Mouse (Mus musculus) intestine, postnatal 0 days (tissue): ENCODE measurements around the gene BC048403. TPM values are rescaled to one million over a fixed set of nuclear protein-coding genes. Genes with fewer than 3 reads are reported as not detected.
"Not testable (repeated sequence)": the region's sequence is repeated elsewhere in the genome, so short reads cannot be mapped to it uniquely, and the experiment has no call there.

ENCODE experiments used
- ATAC-seq: fragments of 200-750 bp; cut with Nextera tagmentation; 2 replicates; pipeline ENCODE4 v1.8.0; 2017; ENCODE audit warnings: mild to moderate bottlenecking, moderate TSS enrichment, moderate library complexity
- H3K27ac ChIP-seq: fragments of 300-500 bp; sonication (generic); 2 replicates; pipeline ENCODE4 v1.5.1; 2014; ENCODE audit warnings: mild to moderate bottlenecking, low read depth, low read length, moderate library complexity
- H3K27me3 ChIP-seq: fragments of 300-500 bp; sonication (generic); replicated peaks from 2 replicates; pipeline ENCODE4 v1.6.1; 2014; ENCODE audit warnings: low read length, mixed read lengths; ENCODE audit not compliant: control insufficient read depth, insufficient read depth
- H3K36me3 ChIP-seq: fragments of 300-500 bp; sonication (generic); 2 replicates; pipeline ENCODE4 v1.6.1; 2014; ENCODE audit warnings: mild to moderate bottlenecking, moderate library complexity; ENCODE audit not compliant: control insufficient read depth, insufficient read depth
- H3K4me1 ChIP-seq: fragments of 300-500 bp; sonication (generic); replicated peaks from 2 replicates; pipeline ENCODE4 v1.6.1; 2014; ENCODE audit warnings: antibody characterized with exemption, low read length, mixed read lengths; ENCODE audit not compliant: control insufficient read depth, insufficient read depth
- H3K4me2 ChIP-seq: fragments of 300-500 bp; sonication (generic); replicated peaks from 2 replicates; pipeline ENCODE4 v1.6.1; 2014; ENCODE audit warnings: low read depth, mild to moderate bottlenecking, moderate library complexity
- H3K4me3 ChIP-seq: fragments of 300-500 bp; sonication (generic); 2 replicates; pipeline ENCODE4 v1.5.1; 2014; ENCODE audit warnings: low read depth, low read length
- H3K9ac ChIP-seq: fragments of 300-500 bp; sonication (generic); 2 replicates; pipeline ENCODE4 v1.6.1; 2014; ENCODE audit warnings: mild to moderate bottlenecking, low read depth, low read length
- H3K9me3 ChIP-seq: fragments of 300-500 bp; sonication (generic); 2 replicates; pipeline ENCODE4 v1.6.1; 2016; ENCODE audit warnings: mixed run types; ENCODE audit not compliant: control insufficient read depth
- CTCF ChIP-seq: sonication (generic); IDR thresholded peaks from 2 replicates; pipeline ENCODE4 v1.5.1; 2016; ENCODE audit warnings: low read depth, mild to moderate bottlenecking, control low read depth, antibody characterized with exemption, moderate library complexity
- WGBS: fragments of 180-500 bp; shearing (Covaris S2); extraction: QIAGEN DNeasy Blood & Tissue Kit; methylation state at CpG from one replicate; pipeline ENCODE4 v1.1.7; 2014; 5-methylcytosine and 5-hydroxymethylcytosine counted together
- polyA plus RNA-seq: library from polyadenylated mRNA; unstranded; fragments of >200 nt; fragmentation: Nextera tagmentation; extraction: Ambion mirVana; gene quantifications from 2 replicates; pipeline ENCODE4 v1.2.1, GENCODE M21; 2015

BC048403 gene
- polyA plus RNA-seq, 1 experiment from 2014 or later = 2.4 TPM

DNA sequence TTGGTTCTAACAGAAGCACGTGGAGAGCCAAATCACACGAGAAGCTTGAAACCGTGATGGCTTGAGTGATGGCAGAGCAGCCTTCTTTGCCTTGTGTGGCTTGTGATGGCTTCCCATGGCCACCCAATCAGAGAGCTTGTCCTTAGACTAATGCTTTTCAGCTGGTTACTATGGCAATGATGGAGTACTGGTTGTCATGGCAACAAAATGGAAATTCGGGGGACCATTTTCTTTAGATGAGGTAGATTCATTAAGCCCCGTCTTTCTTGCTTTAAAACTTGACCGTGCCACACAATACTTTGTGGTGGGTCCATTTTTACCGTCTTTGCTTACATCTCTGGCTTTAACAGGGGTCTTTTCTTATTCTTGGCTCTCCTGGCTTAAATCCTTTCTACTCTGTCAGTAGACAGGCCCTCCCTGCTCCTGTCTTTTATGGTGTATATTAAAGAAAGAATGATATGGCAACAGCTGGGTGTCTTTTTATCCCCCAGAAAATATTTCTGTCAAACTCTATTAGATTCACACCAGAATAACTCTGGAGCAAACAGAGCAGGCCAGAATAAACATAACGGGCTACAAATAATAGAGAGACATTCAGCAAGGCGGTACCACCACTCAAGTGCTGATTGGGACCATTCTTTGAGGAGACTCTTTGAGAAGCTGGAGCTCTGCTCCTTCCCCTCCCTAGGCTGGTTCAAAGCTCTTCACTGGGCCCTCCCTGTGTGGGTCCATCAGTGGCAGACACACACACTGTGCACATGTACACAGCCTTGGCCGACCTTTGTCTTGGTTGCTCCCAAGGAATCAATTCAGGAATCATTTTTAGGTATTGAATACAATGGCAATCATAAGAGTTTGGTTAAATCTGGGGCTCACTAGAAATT lies 25.7 kb downstream of the BC048403 start:
- H3K27me3 ChIP-seq = no peaks in the 10 kb centered on the region
- 76% methylated on average over 10 of the region's 10 CpGs for WGBS
- TF ChIP-seq CTCF = no peak
- no peak overlapping the region for H3K4me3 ChIP-seq
- no peaks in the 10 kb centered on the region for H3K36me3 ChIP-seq
- no peaks in the 10 kb centered on the region for H3K9me3 ChIP-seq
- H3K27ac ChIP-seq = no peak overlapping the region
- H3K9ac ChIP-seq = no peak overlapping the region
- H3K4me1 ChIP-seq = no peaks in the 10 kb centered on the region
- no peak for ATAC-seq
- no peak overlapping the region for H3K4me2 ChIP-seq

DNA sequence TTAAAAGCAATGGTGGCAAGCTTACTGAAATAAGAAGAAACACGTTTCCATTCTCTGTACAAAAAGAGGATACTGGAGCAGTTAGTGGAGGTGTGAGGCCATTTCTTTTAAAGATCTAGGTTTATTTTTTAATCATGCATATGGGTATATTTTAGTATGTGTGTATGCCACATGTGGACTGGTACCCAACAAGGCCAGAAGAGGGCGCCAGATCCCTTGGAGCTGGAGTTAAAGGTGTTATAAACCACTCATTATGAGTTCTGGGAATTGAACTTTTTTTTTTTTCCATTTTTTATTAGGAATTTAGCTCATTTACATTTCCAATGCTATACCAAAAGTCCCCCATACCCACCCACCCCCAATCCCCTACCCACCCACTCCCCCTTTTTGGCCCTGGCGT lies 27.6 kb downstream of the BC048403 start:
- ATAC-seq, H3K4me3 ChIP-seq, H3K4me1 ChIP-seq: not testable (repeated sequence)

GRCm38 (mm10) chr10:121769711-121770110 lies 30.0 kb downstream of the BC048403 start:
- H3K9me3 ChIP-seq = no peaks in the 10 kb centered on the region
- no peak overlapping the region for H3K4me3 ChIP-seq
- WGBS = 88% methylated on average over 5 of the region's 5 CpGs
- H3K27me3 ChIP-seq = no peaks in the 10 kb centered on the region
- H3K9ac ChIP-seq = no peak overlapping the region
- no peak overlapping the region for H3K4me2 ChIP-seq
- no peak overlapping the region for H3K27ac ChIP-seq
- no peaks in the 10 kb centered on the region for H3K36me3 ChIP-seq
- no peaks in the 10 kb centered on the region for H3K4me1 ChIP-seq
- TF ChIP-seq CTCF = no peak
- ATAC-seq = no peak

More for the DNA sequence above, 27.6 kb downstream of the BC048403 start:
- H3K36me3 ChIP-seq, H3K9ac ChIP-seq, H3K27me3 ChIP-seq, H3K27ac ChIP-seq, H3K4me2 ChIP-seq, H3K9me3 ChIP-seq: not testable (repeated sequence)
- WGBS = 78% methylated on average over 3 of the region's 3 CpGs
- TF ChIP-seq CTCF = peak; percentile 63

DNA sequence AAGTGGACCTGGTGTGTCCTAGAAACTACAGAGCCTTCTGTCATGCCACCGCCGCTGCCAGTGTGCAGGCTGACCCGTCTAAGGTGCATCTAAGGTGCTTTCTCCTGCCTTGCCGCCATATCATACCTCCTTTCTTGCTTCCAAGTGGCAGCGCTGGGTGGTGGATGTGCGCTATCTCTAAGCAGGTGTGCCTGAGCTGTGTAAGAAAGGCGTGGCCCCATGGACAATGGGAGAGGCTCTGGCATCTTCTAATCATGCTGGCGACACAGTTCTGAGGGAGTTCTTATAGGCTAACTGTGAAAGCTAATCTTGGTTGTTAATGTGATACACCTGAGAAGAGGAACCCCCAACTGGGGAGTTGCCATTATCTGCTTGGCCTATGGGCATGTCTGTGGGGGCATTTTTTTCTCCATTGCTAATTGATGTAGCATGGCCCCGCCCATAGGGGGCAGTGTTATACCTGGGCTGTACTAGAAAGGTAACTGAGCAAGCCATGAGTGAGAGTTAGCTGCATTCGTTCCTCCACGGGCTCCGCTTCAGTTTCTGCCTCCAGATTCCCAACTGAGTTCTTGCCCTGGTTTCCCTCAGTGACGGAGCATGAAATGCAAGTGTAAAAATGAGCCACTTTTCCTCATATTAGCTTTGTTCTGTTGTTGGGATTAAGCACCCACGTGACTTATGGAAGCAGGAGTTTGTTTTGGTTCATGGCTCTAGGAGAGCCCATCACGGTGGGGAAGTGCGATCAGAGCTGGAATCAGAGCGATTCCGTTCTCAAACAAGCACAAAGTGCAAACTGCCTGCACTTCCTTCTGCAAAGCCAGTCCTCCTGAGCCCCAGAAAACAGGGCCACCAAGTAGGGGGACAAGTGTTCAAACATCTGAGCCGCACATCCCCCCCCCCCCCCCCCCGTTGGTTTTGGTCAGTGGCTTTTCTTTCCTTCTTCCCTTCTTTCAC lies 31.2 kb downstream of the BC048403 start:
- Histone ChIP-seq H3K27ac (no peak overlapping the region), H3K27me3 (no peaks in the 10 kb centered on the region), H3K4me1 (no peaks in the 10 kb centered on the region), H3K4me3 (no peak overlapping the region), H3K9ac (no peak overlapping the region), H3K4me2 (peak overlapping the region; percentile 28), H3K9me3 (no peaks in the 10 kb centered on the region), H3K36me3 (no peaks in the 10 kb centered on the region)
- 0 out of 2 replicates have a peak, but pooled peaks have one; percentile 28 for ATAC-seq
- WGBS = 43% methylated on average over 20 of the region's 20 CpGs
- TF ChIP-seq CTCF = peak; percentile 70

DNA sequence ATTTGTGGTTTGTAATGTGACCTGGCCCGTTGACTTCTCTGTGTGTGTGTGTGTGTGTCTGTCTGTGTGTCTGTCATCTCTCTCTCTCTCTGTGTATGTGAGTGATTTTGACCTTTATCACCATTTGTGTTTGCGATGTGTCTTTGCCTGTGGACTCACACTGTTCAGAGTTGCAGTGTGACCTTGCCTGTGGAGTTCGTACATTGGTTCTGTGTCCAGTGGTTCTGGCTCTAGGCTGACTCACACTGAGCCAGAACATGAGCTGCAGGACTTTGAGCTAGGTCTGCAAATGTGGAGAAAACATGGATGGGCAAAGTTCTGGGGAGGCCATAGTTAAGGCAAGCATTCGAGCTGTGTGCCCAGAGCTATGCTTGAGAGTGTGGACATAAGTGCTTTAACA lies 34.1 kb downstream of the BC048403 start:
- Histone ChIP-seq H3K9ac (no peak overlapping the region), H3K4me3 (no peak overlapping the region), H3K4me2 (no peak overlapping the region), H3K27ac (no peak overlapping the region), H3K27me3 (no peaks in the 10 kb centered on the region), H3K4me1 (no peaks in the 10 kb centered on the region), H3K9me3 (no peaks in the 10 kb centered on the region), H3K36me3 (no peaks in the 10 kb centered on the region)
- TF ChIP-seq CTCF = no peak
- peak; percentile 73 for ATAC-seq
- WGBS = 69% methylated on average over 4 of the region's 4 CpGs

- H3K4me1 ChIP-seq = no peaks in the 10 kb centered on the region
- H3K36me3 ChIP-seq = no peaks in the 10 kb centered on the region
- no peaks in the 10 kb centered on the region for H3K27me3 ChIP-seq
- no peak for ATAC-seq
- no peak overlapping the region for H3K4me2 ChIP-seq
- H3K4me3 ChIP-seq = no peak overlapping the region
- 72% methylated on average over 3 of the region's 3 CpGs for WGBS
- TF ChIP-seq CTCF = no peak
- no peak overlapping the region for H3K27ac ChIP-seq
- H3K9me3 ChIP-seq = no peaks in the 10 kb centered on the region
- no peak overlapping the region for H3K9ac ChIP-seq
Observed at GRCm38 (mm10) chr10:121775990-121776389, 36.3 kb downstream of the BC048403 start.
